Mouse (Mus musculus): ENCODE data around the gene Fscb.

Gene Fscb

GRCm38 (mm10) chr12:64474590-64474989 lies at the start of gene Fscb:
Gene Fscb, minus strand, starts transcription at chr12:64474690.
- DNase-seq (ENCODE audit: low read depth) = no peak

GRCm38 (mm10) chr12:64516775-64517174 lies 42.3 kb upstream of the Fscb start:
- DNase-seq (ENCODE audit: low read depth) = no peak

- no peak for DNase-seq (ENCODE audit: low read depth)
Observed at GRCm38 (mm10) chr12:64513439-64513838, 38.9 kb upstream of the Fscb start.

GRCm38 (mm10) chr12:64497706-64498105 lies 23.2 kb upstream of the Fscb start:
- DNase-seq (ENCODE audit: low read depth) = no peak

GRCm38 (mm10) chr12:64473615-64474014 lies 875 bp downstream of the Fscb start:
- DNase-seq (ENCODE audit: low read depth) = no peak

- DNase-seq (ENCODE audit: low read depth) = no peak
Observed at GRCm38 (mm10) chr12:64473136-64473535, 1.4 kb downstream of the Fscb start.

- DNase-seq (ENCODE audit: low read depth) = no peak
Observed at GRCm38 (mm10) chr12:64455228-64455627, 19.3 kb downstream of the Fscb start.

- no peak for DNase-seq (ENCODE audit: low read depth)
Observed at GRCm38 (mm10) chr12:64449911-64450310, 24.6 kb downstream of the Fscb start.

- DNase-seq (ENCODE audit: low read depth) = no peak
Observed at GRCm38 (mm10) chr12:64436675-64437074, 37.8 kb downstream of the Fscb start.
